Comparison of ENCODE assay signal across 9 mouse cellular contexts in the genomic region with DNA sequence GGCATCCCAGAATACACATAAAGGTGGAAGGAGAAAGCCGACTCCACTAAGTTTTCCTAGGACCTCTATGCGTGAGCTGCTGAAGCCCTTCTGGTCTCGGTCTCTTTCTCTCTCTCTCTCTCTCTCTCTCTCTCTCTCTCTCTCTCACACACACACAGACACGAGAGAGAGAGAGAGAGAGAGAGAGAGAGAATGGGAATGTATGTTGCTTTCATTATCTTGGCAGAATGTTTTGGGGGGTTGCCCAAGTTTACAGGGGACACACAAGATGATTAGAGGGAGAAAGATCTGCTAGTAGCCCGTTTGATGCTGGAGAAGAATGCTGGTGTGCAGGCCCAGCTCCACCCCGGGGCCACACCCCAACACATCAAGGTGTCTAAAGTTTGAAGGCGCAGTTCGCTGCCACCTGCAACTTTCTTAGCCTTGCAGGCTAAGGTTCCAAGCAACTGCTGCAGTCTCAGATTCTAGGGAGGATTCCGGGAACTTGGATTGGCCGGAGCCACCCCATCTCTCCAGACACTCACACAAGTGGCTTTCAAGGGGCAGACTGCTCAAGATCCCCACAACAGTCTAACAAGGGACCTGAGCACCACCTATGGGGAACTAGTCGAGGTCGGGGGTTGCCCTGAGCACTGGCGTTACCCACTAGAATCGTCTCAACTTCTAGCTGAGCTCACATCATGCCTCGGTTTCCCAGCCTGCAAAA. TPM values are rescaled to one million over a fixed set of nuclear protein-coding genes. Genes with fewer than 3 reads are reported as not detected.
A peak's percentile ranks its signal among the peaks of the same experiment; 100 is the strongest.
DNase-seq lines count a peak whose midpoint lies in the region; ATAC-seq and TF ChIP-seq lines count a peak whose summit lies in the region.
"Had no signal": no experiment of that assay in that cellular context is flagged by ENCODE, and none has a peak within 500 bp of the region (broad histone marks: within the 10 kb centered on the region; RNA-seq: fewer than 3 reads in every experiment).

No protein-coding gene starts in this region.

- WGBS in heart, embryonic 14.5 days = 6% methylated on average over 15 of the region's 15 CpGs
- WGBS in forebrain, embryonic 12.5 days = 13% methylated on average over 15 of the region's 15 CpGs
- 9% methylated on average over 15 of the region's 15 CpGs for WGBS in liver, embryonic 14.5 days (ENCODE audit: insufficient replicate concordance)

- H3K27ac ChIP-seq in heart, embryonic 14.5 days (replicated peaks in 1 of 2; ENCODE audit: control insufficient read depth in 1 of 2, insufficient read depth in 1 of 2, low read depth in 2 of 2, low read length in 2 of 2) = peak overlapping the region; percentile 38 to 94; a peak in 3 of 4 replicates
- peak overlapping the region; percentile 81 for H3K27ac ChIP-seq in CH12.LX (ENCODE audit: insufficient read depth, low read depth)
- H3K27ac ChIP-seq in forebrain, embryonic 12.5 days = peak overlapping the region; percentile 65
- peak overlapping the region; percentile 58 for H3K27ac ChIP-seq in liver, embryonic 14.5 days

- in situ Hi-C loops in CH12.LX (cut with MboI; ENCODE audit: low pct_ligation_motif_present, low pct_unique_long_range_greater_than_20kb, low sequenced_read_pairs) = loop anchor here (5.0 kb wide), 2 partner anchors 34 to 36 kb away; a partner anchor contains a TSS

- TF ChIP-seq RAD21 in CH12.LX (IDR thresholded peaks at IDR 0.05; ENCODE audit: low read depth, low read length) = no peak

- H3K4me2 ChIP-seq in heart, embryonic 14.5 days (ENCODE audit: low read length) = peak overlapping the region; percentile 83
- peak overlapping the region; percentile 92 for H3K4me2 ChIP-seq in CH12.LX (ENCODE audit: insufficient read depth, low read depth, poor library complexity, severe bottlenecking)
- H3K4me2 ChIP-seq in forebrain, embryonic 12.5 days = peak overlapping the region; percentile 89
- H3K4me2 ChIP-seq in liver, embryonic 14.5 days (ENCODE audit: low read depth) = peak overlapping the region; percentile 98

- H3K79me2 ChIP-seq in CH12.LX (replicated peaks; ENCODE audit: control insufficient read depth, extremely low read depth, insufficient read depth, poor library complexity, severe bottlenecking) = peaks cover 40% of the 10 kb centered on the region

- H3K9ac ChIP-seq in heart, embryonic 14.5 days (ENCODE audit: low read length) = peak overlapping the region; percentile 95
- H3K9ac ChIP-seq in CH12.LX (ENCODE audit: insufficient read depth, low read depth) = peak overlapping the region; percentile 75
- peak overlapping the region; percentile 87 for H3K9ac ChIP-seq in forebrain, embryonic 12.5 days
- peak overlapping the region; percentile 78 for H3K9ac ChIP-seq in liver, embryonic 14.5 days (replicated peaks)

- ATAC-seq in heart, embryonic 14.5 days (ENCODE audit: insufficient number of reproducible peaks, insufficient read depth, low FRiP score, low read depth) = no peak
- ATAC-seq in forebrain, embryonic 12.5 days (ENCODE audit: low FRiP score) = peak; percentile 10; the same call in 1 of the 2 replicates
- ATAC-seq in liver, embryonic 14.5 days (ENCODE audit: insufficient read depth) = peak; percentile 1; the same call in 1 of the 2 replicates
- ATAC-seq in frontal cortex, adult (ENCODE audit: low TSS enrichment) = no peak

- DNase-seq in heart, adult 8-10 months (ENCODE audit: low spot score) = no peak
- peak; percentile 46 for DNase-seq in CH12.LX (ENCODE audit: extremely low read depth)
- DNase-seq in liver, embryonic 14.5 days (ENCODE audit: low read depth in 3 of 3, low spot score in 3 of 3) = no peak
- DNase-seq in thymus, postnatal 14 days = peak; percentile 53
- DNase-seq in gastrocnemius, adult 8-10 months (ENCODE audit: low spot score in 2 of 2) = no peak

- TF ChIP-seq CTCF in CH12.LX (conservative IDR thresholded peaks at IDR 0.05 in 1 of 2, IDR thresholded peaks at IDR 0.05 in 1 of 2; ENCODE audit: low read depth in 2 of 2, low read length in 2 of 2) = no peak
- TF ChIP-seq CTCF in liver, embryonic 14.5 days (IDR thresholded peaks at IDR 0.05; ENCODE audit: low read depth) = no peak

- no peaks in the 10 kb centered on the region for H3K9me3 ChIP-seq in heart, embryonic 14.5 days (ENCODE audit: control insufficient read depth, low read length)
- H3K9me3 ChIP-seq in CH12.LX (replicated peaks; ENCODE audit: low read length) = peaks cover 4% of the 10 kb centered on the region
- H3K9me3 ChIP-seq in forebrain, embryonic 12.5 days = no peaks in the 10 kb centered on the region
- no peaks in the 10 kb centered on the region for H3K9me3 ChIP-seq in liver, embryonic 14.5 days (ENCODE audit: control insufficient read depth, low read length)

- H3K36me3 ChIP-seq in heart, embryonic 14.5 days (ENCODE audit: control insufficient read depth, insufficient read depth, low read length) = peaks cover 4% of the 10 kb centered on the region
- peaks cover 5 to 13% of the 10 kb centered on the region in 2 experiments for H3K36me3 ChIP-seq in CH12.LX (replicated peaks in 1 of 2; ENCODE audit: control insufficient read depth in 1 of 2, insufficient read depth in 1 of 2, low read length in 1 of 2)
- peaks cover 4% of the 10 kb centered on the region for H3K36me3 ChIP-seq in forebrain, embryonic 12.5 days (replicated peaks)
- no peaks in the 10 kb centered on the region for H3K36me3 ChIP-seq in liver, embryonic 14.5 days (replicated peaks; ENCODE audit: control insufficient read depth, insufficient read depth, low read depth)

- dilution Hi-C loops in CH12.LX (cut with MboI; ENCODE audit: extremely low pct_ligation_motif_present, extremely low pct_unique_long_range_greater_than_20kb, low sequenced_read_pairs) = no loop called here

- TF ChIP-seq EP300 in CH12.LX (IDR thresholded peaks at IDR 0.05; ENCODE audit: low read length) = 0 out of 2 replicates have a peak, but pooled peaks have one; percentile 8
- TF ChIP-seq EP300 in liver, embryonic 14.5 days (IDR thresholded peaks at IDR 0.05; ENCODE audit: low read depth) = no peak

- H3K4me1 ChIP-seq in heart, embryonic 14.5 days (ENCODE audit: control insufficient read depth in 2 of 2, insufficient read depth in 2 of 2, low read length in 2 of 2) = peaks cover 9 to 33% of the 10 kb centered on the region in 2 experiments
- H3K4me1 ChIP-seq in CH12.LX (ENCODE audit: control insufficient read depth in 1 of 2, insufficient read depth in 2 of 2) = peaks cover 3 to 46% of the 10 kb centered on the region in 2 experiments
- H3K4me1 ChIP-seq in forebrain, embryonic 12.5 days = peaks cover 45% of the 10 kb centered on the region
- H3K4me1 ChIP-seq in liver, embryonic 14.5 days (replicated peaks; ENCODE audit: control insufficient read depth in 2 of 2, insufficient read depth in 2 of 2, low read length in 1 of 2) = peaks cover 9 to 12% of the 10 kb centered on the region in 2 experiments

- H3K27me3 ChIP-seq in heart, embryonic 14.5 days (ENCODE audit: control insufficient read depth, insufficient read depth, low read length) = peaks cover 25% of the 10 kb centered on the region
- no peaks in the 10 kb centered on the region for H3K27me3 ChIP-seq in CH12.LX (replicated peaks)
- peaks cover 34% of the 10 kb centered on the region for H3K27me3 ChIP-seq in forebrain, embryonic 12.5 days
- H3K27me3 ChIP-seq in liver, embryonic 14.5 days (ENCODE audit: control insufficient read depth, insufficient read depth, low read length) = peaks cover 17% of the 10 kb centered on the region

- H3K4me3 ChIP-seq in heart, embryonic 14.5 days (ENCODE audit: control insufficient read depth in 1 of 2, insufficient read depth in 1 of 2, low read depth in 1 of 2, low read length in 2 of 2) = peak overlapping the region; percentile 89 to 93
- peak overlapping the region; percentile 61 to 96 (median 63) for H3K4me3 ChIP-seq in CH12.LX (replicated peaks in 1 of 3; ENCODE audit: low read depth in 2 of 3, low read length in 2 of 3, poor library complexity in 1 of 3)
- peak overlapping the region; percentile 90 for H3K4me3 ChIP-seq in forebrain, embryonic 12.5 days (replicated peaks)
- peak overlapping the region; percentile 74 to 87 for H3K4me3 ChIP-seq in liver, embryonic 14.5 days (ENCODE audit: insufficient read depth in 1 of 2, low read depth in 2 of 2, low read length in 2 of 2)

- no peak for TF ChIP-seq POLR2A in CH12.LX (IDR thresholded peaks at IDR 0.05; ENCODE audit: low read depth, low read length)

RNA-seq across cellular contexts. Expression of a gene that starts 0.9 kb away (rescaled TPM):
- 1.9 and 2.8 TPM in 2 replicates for polyA plus RNA-seq in heart, embryonic 14.5 days (2014; fragmentation: Nextera tagmentation; extraction: Ambion mirVana)
- 1 to 10 TPM; 1.2 to 1.7 (median 1.3) TPM for total RNA-seq in heart, adult 8-10 months (2022)
- total RNA-seq in CH12.LX (2012; rRNA removed) = 114 and 161 TPM in 2 replicates
- total RNA-seq in CH12.LX (2014; rRNA removed) = 45.9 and 48.4 TPM in 2 replicates
- polyA plus RNA-seq in CH12.LX (2012; ENCODE audit: insufficient read length, low read depth) = 84.7 and 94.4 TPM in 2 replicates
- polyA plus RNA-seq in forebrain, embryonic 12.5 days (2016; fragmentation: Nextera tagmentation; extraction: Ambion mirVana) = 4.5 and 4.7 TPM in 2 replicates
- polyA plus RNA-seq in liver, embryonic 14.5 days (2012; rRNA removed) = 5.5 and 6.4 TPM in 2 replicates
- 3.4 and 3.9 TPM in 2 replicates for polyA plus RNA-seq in liver, embryonic 14.5 days (2014; fragmentation: Nextera tagmentation; extraction: Ambion mirVana)
- 1 to 10 TPM; 1.5 to 2.3 (median 2.1) TPM for total RNA-seq in gastrocnemius, adult 8-10 months (2022)

RNA-seq across cellular contexts. Expression of a gene that starts 4.9 kb away (rescaled TPM):
- 96.7 and 98.5 TPM in 2 replicates for polyA plus RNA-seq in heart, embryonic 14.5 days (2014; fragmentation: Nextera tagmentation; extraction: Ambion mirVana)
- total RNA-seq in heart, adult 8-10 months (2022) = 10 to 100 TPM; 75.2 to 85.9 (median 81.0) TPM
- 20.9 and 22.3 TPM in 2 replicates for total RNA-seq in CH12.LX (2012; rRNA removed)
- total RNA-seq in CH12.LX (2014; rRNA removed) = 8.9 and 10.5 TPM in 2 replicates
- polyA plus RNA-seq in CH12.LX (2012; ENCODE audit: insufficient read length, low read depth) = 53.2 and 59.4 TPM in 2 replicates
- polyA plus RNA-seq in forebrain, embryonic 12.5 days (2016; fragmentation: Nextera tagmentation; extraction: Ambion mirVana) = 162 and 173 TPM in 2 replicates
- 34.7 and 41.4 TPM in 2 replicates for polyA plus RNA-seq in liver, embryonic 14.5 days (2012; rRNA removed)
- polyA plus RNA-seq in liver, embryonic 14.5 days (2014; fragmentation: Nextera tagmentation; extraction: Ambion mirVana) = 38.5 and 46.0 TPM in 2 replicates
- 100 to 1,000 TPM; 124 to 137 (median 129) TPM for total RNA-seq in gastrocnemius, adult 8-10 months (2022)

RNA-seq across cellular contexts. Expression of a gene that starts 9.2 kb away (rescaled TPM):
- polyA plus RNA-seq in heart, embryonic 14.5 days (2014; fragmentation: Nextera tagmentation; extraction: Ambion mirVana) = 0.19 and 0.70 TPM in 2 replicates
- total RNA-seq in heart, adult 8-10 months (2022) = under 1 TPM; 0.28 to 0.62 (median 0.32) TPM
- total RNA-seq in CH12.LX (2012; rRNA removed) (0.21 and 0.76 TPM in 2 replicates), CH12.LX (2014; rRNA removed) (0.24 and 0.32 TPM in 2 replicates)
- polyA plus RNA-seq in CH12.LX (2012; ENCODE audit: insufficient read length, low read depth) = 0.17 and 0.20 TPM in 2 replicates
- 0.96 and 1.1 TPM in 2 replicates for polyA plus RNA-seq in forebrain, embryonic 12.5 days (2016; fragmentation: Nextera tagmentation; extraction: Ambion mirVana)
- 0.17 and 0.30 TPM in 2 replicates for polyA plus RNA-seq in liver, embryonic 14.5 days (2012; rRNA removed)
- 0.11 TPM in 1 of 2 replicates, not detected in the other for polyA plus RNA-seq in liver, embryonic 14.5 days (2014; fragmentation: Nextera tagmentation; extraction: Ambion mirVana)
- total RNA-seq in gastrocnemius, adult 8-10 months (2022) = under 1 TPM; 0.13 to 0.36 (median 0.22) TPM

RNA-seq across cellular contexts. Expression of a gene that starts 15.3 kb away (rescaled TPM):
- 4.6 TPM in 1 of 2 replicates, not detected in the other for polyA plus RNA-seq in heart, embryonic 14.5 days (2014; fragmentation: Nextera tagmentation; extraction: Ambion mirVana)
- total RNA-seq in heart, adult 8-10 months (2022) = not detected
- total RNA-seq in CH12.LX (2012; rRNA removed) (6.0 and 8.1 TPM in 2 replicates), CH12.LX (2014; rRNA removed) (not detected in 2 replicates)
- polyA plus RNA-seq in CH12.LX (2012; ENCODE audit: insufficient read length, low read depth) = not detected in 2 replicates
- 35.1 and 53.2 TPM in 2 replicates for polyA plus RNA-seq in forebrain, embryonic 12.5 days (2016; fragmentation: Nextera tagmentation; extraction: Ambion mirVana)
- polyA plus RNA-seq in liver, embryonic 14.5 days (2012; rRNA removed) = not detected in 2 replicates
- polyA plus RNA-seq in liver, embryonic 14.5 days (2014; fragmentation: Nextera tagmentation; extraction: Ambion mirVana) = not detected in 2 replicates
- not detected for total RNA-seq in gastrocnemius, adult 8-10 months (2022)
- total RNA-seq: neutrophil, adult 5-6 weeks had no signal

RNA-seq across cellular contexts. Expression of a gene that starts 17.2 kb away (rescaled TPM):
- polyA plus RNA-seq in heart, embryonic 14.5 days (2014; fragmentation: Nextera tagmentation; extraction: Ambion mirVana) = 34.7 TPM in 2 replicates
- total RNA-seq in heart, adult 8-10 months (2022) = 10 to 100 TPM; 48.5 to 65.2 (median 53.3) TPM
- total RNA-seq in CH12.LX (2012; rRNA removed) (12.1 and 14.4 TPM in 2 replicates), CH12.LX (2014; rRNA removed) (8.7 and 10.2 TPM in 2 replicates)
- 20.7 and 22.8 TPM in 2 replicates for polyA plus RNA-seq in CH12.LX (2012; ENCODE audit: insufficient read length, low read depth)
- 59.9 and 62.3 TPM in 2 replicates for polyA plus RNA-seq in forebrain, embryonic 12.5 days (2016; fragmentation: Nextera tagmentation; extraction: Ambion mirVana)
- polyA plus RNA-seq in liver, embryonic 14.5 days (2012; rRNA removed) = 13.3 and 14.3 TPM in 2 replicates
- polyA plus RNA-seq in liver, embryonic 14.5 days (2014; fragmentation: Nextera tagmentation; extraction: Ambion mirVana) = 10.0 and 12.0 TPM in 2 replicates
- 10 to 100 TPM; 30.8 to 37.1 (median 32.9) TPM for total RNA-seq in gastrocnemius, adult 8-10 months (2022)

Comparison
In these comparisons a context has a peak if more than half of its experiments do, and no peak if none do; other contexts are left out.
1. ATAC-seq: peak in forebrain, embryonic 12.5 days (single experiment) and liver, embryonic 14.5 days (single experiment); none in heart, embryonic 14.5 days (single experiment) and frontal cortex, adult (single experiment).
2. DNase-seq: peak in CH12.LX (single experiment) and thymus, postnatal 14 days (single experiment); none in heart, adult 8-10 months (single experiment), liver, embryonic 14.5 days (0 of 3) and gastrocnemius, adult 8-10 months (0 of 2).
3. RNA of a gene that starts 0.9 kb away (polyA plus RNA-seq): 84.7 to 94.4 TPM in CH12.LX; 3.4 to 6.4 TPM in liver, embryonic 14.5 days, 4.5 to 4.7 TPM in forebrain, embryonic 12.5 days and 1.9 to 2.8 TPM in heart, embryonic 14.5 days; every median in the first group is over 10 times any median in the second.
4. Peak in every context shown above with its lines, with median percentiles within 50 percentile points of each other: H3K27ac ChIP-seq, H3K4me2 ChIP-seq, H3K4me3 ChIP-seq and H3K9ac ChIP-seq.